Mouse (Mus musculus) cerebellum, adult 2 months (tissue): ENCODE data around the gene Scgb2b27. TPM values are rescaled to one million over a fixed set of nuclear protein-coding genes. Genes with fewer than 3 reads are reported as not detected.
"Not testable (repeated sequence)": the region's sequence is repeated elsewhere in the genome, so short reads cannot be mapped to it uniquely, and the experiment has no call there.

Source experiments
- DNase-seq, 2 experiments: peaks; one replicate each; pipeline ENCODE4 v3.0.0; 2021
- H3K27ac ChIP-seq: fragments of 200-500 bp; 2 replicates; pipeline ENCODE4 v1.5.1; 2012; ENCODE audit warnings: low read length, control low read depth, inconsistent platforms; ENCODE audit not compliant: insufficient read depth
- H3K27me3 ChIP-seq: fragments of 200-500 bp; 2 replicates; pipeline ENCODE4 v1.6.1; 2012; ENCODE audit warnings: inconsistent platforms, mild to moderate bottlenecking, low read length, moderate library complexity; ENCODE audit not compliant: control insufficient read depth, insufficient read depth
- H3K4me1 ChIP-seq: fragments of 200-500 bp; 2 replicates; pipeline ENCODE4 v1.6.1; 2011; ENCODE audit warnings: low read length; ENCODE audit not compliant: control insufficient read depth, insufficient read depth
- H3K4me3 ChIP-seq: fragments of 200-500 bp; replicated peaks from 2 replicates; pipeline ENCODE3; 2011; ENCODE audit warnings: mild to moderate bottlenecking, low read depth, low read length, control low read depth; ENCODE audit not compliant: insufficient read depth
- CTCF ChIP-seq: fragments of 200-500 bp; IDR thresholded peaks from 2 replicates; pipeline ENCODE4 v1.5.1; 2011; ENCODE audit warnings: low read depth, mild to moderate bottlenecking, control low read depth, low read length, moderate library complexity, borderline replicate concordance; ENCODE audit not compliant: insufficient read depth
- POLR2A ChIP-seq: fragments of 200-500 bp; IDR thresholded peaks from 2 replicates; pipeline ENCODE4 v1.6.1; 2011; ENCODE audit warnings: low read length, control low read depth, borderline replicate concordance; ENCODE audit not compliant: insufficient read depth
- WGBS: fragments of 180-500 bp; shearing (Covaris S2); methylation state at CpG from one replicate; pipeline ENCODE4 v1.1.7; 2018; 5-methylcytosine and 5-hydroxymethylcytosine counted together
- polyA plus RNA-seq: library from polyadenylated mRNA; depleted of rRNA; stranded (reverse); fragments of >200 nt; gene quantifications from 2 replicates; pipeline ENCODE4 v1.2.3, GENCODE M21; 2012; rRNA removed

Scgb2b27 gene
- not detected in 2 replicates for polyA plus RNA-seq

DNA sequence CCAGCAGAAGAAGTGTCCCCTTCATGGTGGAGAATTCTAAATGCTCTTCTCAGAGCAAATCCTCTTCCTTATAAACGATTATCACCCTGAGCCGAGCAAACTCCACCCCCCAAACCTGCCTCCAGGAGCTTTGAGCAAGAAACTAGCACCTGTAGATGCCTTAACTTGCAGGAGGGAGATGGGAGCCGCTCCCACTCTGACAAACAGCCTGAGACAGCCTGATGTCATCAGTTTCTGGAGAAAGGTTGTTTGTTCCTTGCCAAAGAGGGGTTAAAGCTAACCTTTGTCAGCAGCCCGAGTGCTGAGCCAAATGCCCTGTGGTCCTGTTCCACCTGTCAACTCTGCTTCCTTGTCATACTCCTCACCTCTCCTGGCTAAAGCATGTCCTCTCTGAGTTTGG lies at the start of gene Scgb2b27:
Gene Scgb2b27, minus strand, starts transcription at position 101 of the 400 bp plus-strand sequence.
- 65% methylated on average over 4 of the region's 4 CpGs for WGBS
- TF ChIP-seq POLR2A: no peak
- TF ChIP-seq CTCF: no peak

DNA sequence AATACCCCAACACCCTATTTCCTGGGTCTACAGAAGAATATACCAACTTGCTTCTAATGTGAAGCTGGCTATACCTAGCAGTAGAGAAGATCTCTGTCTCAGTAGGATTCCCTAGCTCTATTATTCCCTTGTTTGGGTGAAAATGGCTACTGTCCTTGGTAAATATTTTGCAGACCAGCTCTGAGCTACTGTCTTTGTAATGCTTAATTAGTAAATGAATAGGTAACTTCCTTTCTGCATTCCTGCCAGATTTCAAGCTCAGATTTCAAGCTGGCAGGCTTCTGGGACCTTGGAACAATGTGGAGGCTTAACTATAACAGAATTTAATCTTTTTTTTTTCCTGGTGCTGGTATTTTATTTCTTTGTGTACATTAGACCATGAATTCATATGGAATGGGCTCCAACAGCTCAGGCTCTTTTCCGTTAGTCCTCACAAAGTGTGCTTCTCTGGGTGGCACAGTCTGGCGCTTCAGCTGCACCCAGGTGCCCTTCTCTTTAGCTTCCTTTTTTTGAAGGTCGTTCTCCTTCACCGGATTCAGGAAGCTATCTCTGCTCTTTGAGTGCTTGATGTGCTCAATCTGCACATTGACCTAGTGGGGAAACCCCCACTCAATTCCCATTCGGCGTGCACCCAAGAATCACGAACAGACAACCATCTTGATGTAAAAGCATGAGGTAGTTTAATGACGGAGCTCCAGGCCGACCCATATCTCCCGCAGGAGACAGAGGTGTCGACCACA lies 22.5 kb upstream of the Scgb2b27 start:
- not testable (repeated sequence) for H3K4me3 ChIP-seq, H3K4me1 ChIP-seq, H3K27ac ChIP-seq, DNase-seq, H3K27me3 ChIP-seq
- WGBS: 88% methylated on average over 11 of the region's 11 CpGs

More for the DNA sequence above, at the start of gene Scgb2b27:
- no peaks in the 10 kb centered on the region for H3K4me1 ChIP-seq
- no peak for DNase-seq
- no peak within 1 kb of the TSS for H3K4me3 ChIP-seq
- H3K27ac ChIP-seq: no peak within 1 kb of the TSS
- no peaks in the 10 kb centered on the region for H3K27me3 ChIP-seq

DNA sequence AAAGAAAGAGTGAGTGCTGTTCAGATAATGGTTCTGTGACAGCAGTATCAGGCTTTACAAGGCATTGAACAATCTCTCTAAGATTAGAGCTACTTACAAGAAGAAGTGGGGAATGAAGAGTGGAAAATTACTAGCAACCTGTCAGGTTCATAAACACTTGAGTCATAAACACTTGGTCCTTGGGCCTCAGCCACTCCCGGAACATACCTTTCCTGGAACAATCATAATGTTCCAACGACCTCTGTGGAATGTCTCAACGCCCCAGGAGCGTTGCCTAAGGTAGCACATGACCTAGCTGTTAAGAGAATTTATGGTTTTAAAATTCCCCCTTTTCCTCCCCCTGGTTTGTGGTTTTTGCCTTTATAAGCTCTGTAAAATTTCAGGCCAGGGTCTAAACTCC lies 20.8 kb upstream of the Scgb2b27 start:
- DNase-seq, H3K4me1 ChIP-seq, H3K27me3 ChIP-seq, H3K4me3 ChIP-seq, H3K27ac ChIP-seq: not testable (repeated sequence)
- WGBS: 71% methylated on average over 4 of the region's 4 CpGs

DNA sequence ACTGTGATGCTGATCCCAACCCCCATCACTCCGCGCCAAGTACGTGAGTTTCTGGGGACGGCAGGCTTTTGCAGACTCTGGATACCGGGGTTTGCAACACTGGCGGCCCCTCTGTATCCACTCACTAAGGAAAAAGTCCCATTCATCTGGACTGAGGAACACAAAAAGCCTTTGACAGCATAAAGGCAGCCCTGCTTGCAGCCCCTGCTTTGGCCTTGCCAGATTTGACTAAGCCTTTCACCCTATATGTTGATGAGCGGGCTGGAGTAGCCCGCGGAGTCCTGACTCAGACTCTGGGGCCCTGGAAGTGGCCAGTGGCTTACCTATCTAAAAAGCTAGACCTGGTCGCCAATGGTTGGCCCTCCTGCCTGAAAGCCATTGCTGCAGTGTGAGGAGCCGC lies 16.3 kb upstream of the Scgb2b27 start:
- no peaks in the 10 kb centered on the region for H3K4me1 ChIP-seq
- H3K27ac ChIP-seq: no peak overlapping the region
- TF ChIP-seq CTCF (no peak), POLR2A (no peak)
- WGBS: 95% methylated on average over 11 of the region's 11 CpGs
- no peak overlapping the region for H3K4me3 ChIP-seq
- H3K27me3 ChIP-seq: no peaks in the 10 kb centered on the region; the same call in 1 of the 2 replicates
- DNase-seq: no peak

DNA sequence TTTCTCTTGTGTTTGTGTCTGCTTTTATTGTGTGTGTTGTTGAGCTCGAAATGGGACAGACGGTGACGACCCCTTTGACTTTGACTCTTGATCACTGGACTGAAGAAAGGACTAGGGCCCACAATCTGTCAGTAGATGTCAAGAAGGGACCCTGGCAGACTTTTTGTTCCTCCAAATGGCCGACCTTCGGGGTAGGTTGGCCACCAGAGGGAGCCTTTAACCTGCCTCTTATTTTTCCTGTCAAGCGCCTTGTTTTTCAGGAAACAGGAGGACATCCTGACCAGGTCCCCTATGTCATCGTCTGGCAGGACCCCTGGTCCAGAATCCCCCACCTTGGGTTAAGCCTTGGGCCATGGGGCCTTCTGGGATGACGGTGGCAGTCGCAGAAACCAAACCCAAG lies 13.5 kb upstream of the Scgb2b27 start:
- 83% methylated on average over 9 of the region's 9 CpGs for WGBS
- not testable (repeated sequence) for H3K27me3 ChIP-seq, DNase-seq, H3K4me3 ChIP-seq, H3K4me1 ChIP-seq, H3K27ac ChIP-seq

DNA sequence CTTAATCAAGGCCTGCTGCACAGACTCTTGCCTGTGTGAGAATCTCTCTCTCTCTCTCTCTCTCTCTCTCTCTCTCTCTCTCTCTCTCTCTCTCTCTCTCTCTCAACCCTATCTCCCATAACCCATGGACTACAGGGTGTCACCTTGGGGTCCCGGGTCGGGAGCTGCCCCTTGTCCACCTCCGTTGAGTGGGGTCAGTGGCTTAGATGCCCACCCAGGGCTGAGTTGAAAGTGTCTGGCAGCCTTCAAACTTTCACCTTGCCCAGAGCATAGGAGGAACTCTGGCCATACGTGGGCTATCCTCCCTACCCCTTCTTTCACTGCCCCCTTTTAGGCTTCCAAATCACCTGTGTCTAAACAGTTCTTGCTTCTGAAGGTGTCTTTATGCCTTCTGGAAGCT lies 11.9 kb upstream of the Scgb2b27 start:
- no peak for TF ChIP-seq POLR2A
- TF ChIP-seq CTCF: no peak
- 68% methylated on average over 4 of the region's 4 CpGs for WGBS

DNA sequence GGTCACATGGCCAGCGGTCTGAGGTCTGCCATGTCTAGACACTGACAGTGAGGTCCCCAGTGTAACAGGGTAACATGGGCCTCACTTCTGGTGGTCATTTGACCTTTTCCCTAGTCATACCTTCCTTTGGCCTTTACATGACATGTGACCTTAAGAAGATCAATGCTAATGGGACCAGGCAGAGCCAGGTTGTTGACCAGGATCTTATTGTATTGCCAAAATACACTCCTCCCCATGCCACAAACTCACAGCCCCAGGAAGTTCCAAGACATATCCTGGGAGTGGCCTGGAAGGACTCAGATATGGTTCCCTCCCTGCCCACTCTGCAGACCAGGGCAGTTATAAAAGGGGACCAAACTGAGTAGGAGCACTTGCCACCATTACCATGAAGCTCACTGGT lies 7.4 kb upstream of the Scgb2b27 start, which contains the start of gene Scgb1b27:
Gene Scgb1b27, plus strand, starts transcription at position 301 of the 400 bp plus-strand sequence.
- WGBS: 88% methylated on average over 1 of the region's 1 CpGs
- not testable (repeated sequence) for H3K4me3 ChIP-seq, DNase-seq, H3K4me1 ChIP-seq, H3K27ac ChIP-seq, H3K27me3 ChIP-seq

More for the DNA sequence above, 11.9 kb upstream of the Scgb2b27 start:
- H3K27ac ChIP-seq: no peak overlapping the region
- H3K4me3 ChIP-seq: no peak overlapping the region
- H3K27me3 ChIP-seq: no peaks in the 10 kb centered on the region; the same call in 1 of the 2 replicates
- no peak for DNase-seq
- no peaks in the 10 kb centered on the region for H3K4me1 ChIP-seq

DNA sequence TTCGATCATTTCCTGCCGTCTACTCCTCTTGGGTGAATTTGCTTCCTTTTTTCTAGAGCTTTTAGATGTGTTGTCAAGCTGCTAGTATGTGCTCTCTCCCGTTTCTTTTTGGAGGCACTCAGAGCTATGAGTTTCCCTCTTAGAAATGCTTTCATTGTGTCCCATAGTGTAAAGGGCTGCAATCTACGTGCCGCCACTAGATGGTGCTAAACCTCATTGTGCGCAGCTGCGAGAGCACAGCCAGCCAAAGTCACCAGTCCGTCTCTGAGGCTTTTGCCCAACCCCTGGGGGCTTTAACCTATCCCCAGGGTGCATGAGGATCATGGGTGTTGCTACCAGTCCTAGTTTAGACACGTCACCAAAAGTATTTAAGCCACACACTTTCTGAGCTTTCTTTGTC lies 31.5 kb downstream of the Scgb2b27 start:
- not testable (repeated sequence) for H3K4me1 ChIP-seq, H3K4me3 ChIP-seq, H3K27ac ChIP-seq, H3K27me3 ChIP-seq
- peak in 1 of 2 experiments; percentile 12 for DNase-seq
- TF ChIP-seq CTCF: 0 out of 2 replicates have a peak, but pooled peaks have one; percentile 31
- 23% methylated on average over 8 of the region's 9 CpGs for WGBS

Other genes with a start within 250 kb of the Scgb2b27 start
- gene Scgb2b26, start 68.9 kb downstream of the Scgb2b27 start, polyA plus RNA-seq: not detected in 2 replicates
- not detected in 2 replicates for gene Scgb1b27, start 7.5 kb upstream of the Scgb2b27 start, polyA plus RNA-seq
- not detected in 2 replicates for gene Scgb1b30, start 81.5 kb upstream of the Scgb2b27 start, polyA plus RNA-seq
- gene Wtip, start 119.3 kb upstream of the Scgb2b27 start, polyA plus RNA-seq: 6.0 and 6.1 TPM in 2 replicates
- 106 and 110 TPM in 2 replicates for gene Uba2, start 155.7 kb upstream of the Scgb2b27 start, polyA plus RNA-seq
- 40.0 and 41.8 TPM in 2 replicates for gene Pdcd2l, start 182.7 kb upstream of the Scgb2b27 start, polyA plus RNA-seq
- 611 and 659 TPM in 2 replicates for gene Gpi1, start 216.4 kb upstream of the Scgb2b27 start, polyA plus RNA-seq
- not detected in 2 replicates for gene Gm6096, start 237.1 kb upstream of the Scgb2b27 start, polyA plus RNA-seq